Mouse (Mus musculus): ENCODE data around the gene Bcas3.

DNA sequence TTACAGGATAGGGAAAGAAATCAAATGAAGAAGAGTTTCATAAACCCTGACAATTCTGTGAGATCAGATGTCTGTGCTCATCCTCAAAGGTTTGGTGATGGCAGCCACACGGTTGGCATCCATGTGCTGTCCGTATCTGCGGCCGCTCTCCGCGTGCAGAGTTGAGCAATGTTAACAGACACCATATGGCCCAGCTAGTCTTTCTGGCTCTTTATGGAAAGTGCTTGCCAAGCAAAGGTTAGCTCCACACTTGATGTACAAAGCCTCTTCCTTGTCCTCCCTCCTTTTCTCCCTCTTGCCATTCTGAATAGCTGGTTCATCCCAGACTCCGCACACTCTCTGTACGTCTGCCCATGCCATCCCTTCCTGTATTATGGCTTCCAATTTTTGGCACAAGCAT lies 269.0 kb downstream of the Bcas3 start:
- no peak for TF ChIP-seq POLR2A (IDR thresholded peaks at IDR 0.05; ENCODE audit: insufficient read depth, low read length)
- TF ChIP-seq CTCF (IDR thresholded peaks at IDR 0.05; ENCODE audit: low read depth, low read length): no peak
- TF ChIP-seq EP300 (IDR thresholded peaks at IDR 0.05; ENCODE audit: insufficient read depth, low read depth, low read length): no peak
